Mouse (Mus musculus) layer of hippocampus, adult 9-11 months (tissue): Measurements from ENCODE around the gene Parp11.

Experiments
- DNase-seq: peaks from one replicate; pipeline ENCODE4 v3.0.0; 2022

Gene Parp11

GRCm38 (mm10) chr6:127449531-127450422, 3.1 kb downstream of the Parp11 start:
- DNase-seq, result no peak

- DNase-seq, result peak; percentile 91
These were observed 7.0 kb downstream of the Parp11 start for GRCm38 (mm10) chr6:127453407-127454343.

- DNase-seq, result no peak
These were observed 7.7 kb downstream of the Parp11 start for GRCm38 (mm10) chr6:127454344-127454707.

- no peak for DNase-seq
These were observed 8.2 kb downstream of the Parp11 start for GRCm38 (mm10) chr6:127454809-127455208.

GRCm38 (mm10) chr6:127455440-127455839, 8.8 kb downstream of the Parp11 start:
- no peak for DNase-seq

GRCm38 (mm10) chr6:127456769-127457168, 10.1 kb downstream of the Parp11 start:
- no peak for DNase-seq

GRCm38 (mm10) chr6:127459776-127460175, 13.1 kb downstream of the Parp11 start:
- no peak for DNase-seq

GRCm38 (mm10) chr6:127461491-127461890, 14.9 kb downstream of the Parp11 start:
- DNase-seq, result no peak

GRCm38 (mm10) chr6:127462251-127462650, 15.6 kb downstream of the Parp11 start:
- DNase-seq, result no peak

GRCm38 (mm10) chr6:127463273-127464001, 16.8 kb downstream of the Parp11 start:
- no peak for DNase-seq

- DNase-seq, result no peak
These were observed 17.9 kb downstream of the Parp11 start for GRCm38 (mm10) chr6:127464523-127464922.

- DNase-seq, result peak; percentile 34
These were observed 20.2 kb downstream of the Parp11 start for GRCm38 (mm10) chr6:127466749-127467310.

- DNase-seq, result peak; percentile 26
These were observed 25.4 kb downstream of the Parp11 start for GRCm38 (mm10) chr6:127472078-127472477.

GRCm38 (mm10) chr6:127473961-127474360, 27.3 kb downstream of the Parp11 start:
- no peak for DNase-seq

GRCm38 (mm10) chr6:127475231-127475630, 28.6 kb downstream of the Parp11 start:
- no peak for DNase-seq

- DNase-seq, result no peak
These were observed 44.4 kb downstream of the Parp11 start for GRCm38 (mm10) chr6:127491046-127491445.

GRCm38 (mm10) chr6:127492561-127492960, 45.9 kb downstream of the Parp11 start:
- DNase-seq, result no peak

- DNase-seq, result peak; percentile 18
These were observed 47.1 kb downstream of the Parp11 start for GRCm38 (mm10) chr6:127493750-127494149.

- no peak for DNase-seq
These were observed 47.7 kb downstream of the Parp11 start for GRCm38 (mm10) chr6:127494357-127494756.

- no peak for DNase-seq
These were observed 48.6 kb downstream of the Parp11 start for GRCm38 (mm10) chr6:127495251-127495650.

GRCm38 (mm10) chr6:127495876-127496275, 49.2 kb downstream of the Parp11 start:
- DNase-seq, result no peak

GRCm38 (mm10) chr6:127496841-127497656, 50.4 kb downstream of the Parp11 start:
- peak; percentile 39 for DNase-seq
